Mouse (Mus musculus): Measurements from ENCODE around the gene Rab38.

DNA sequence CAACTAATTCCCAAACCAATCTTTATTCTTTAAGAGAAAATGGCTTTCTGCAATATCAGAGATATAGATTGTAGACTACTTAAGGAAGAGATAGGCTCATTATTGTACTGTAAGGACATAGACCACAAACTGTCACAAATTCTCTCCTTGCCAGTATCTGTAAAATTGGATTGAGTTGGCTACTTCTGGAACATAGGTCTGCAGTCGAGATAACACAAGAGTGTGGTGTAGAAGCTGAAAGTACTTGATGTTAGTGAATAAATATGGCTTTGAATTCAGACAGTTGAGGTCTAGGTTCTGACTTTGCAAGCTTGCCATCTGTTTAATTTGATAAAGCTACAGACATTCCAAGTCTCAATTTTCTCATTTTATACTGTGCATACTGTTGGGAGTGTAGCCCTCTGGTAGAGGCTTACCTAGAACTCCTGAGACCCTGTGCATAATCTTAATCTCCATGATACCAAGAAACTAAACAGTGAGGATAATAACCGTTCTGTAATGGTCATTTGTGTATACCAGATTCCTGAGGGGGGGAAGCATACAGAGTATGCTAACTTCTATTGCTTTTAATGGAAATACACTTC lies 15.3 kb downstream of the Rab38 start:
- TF ChIP-seq CTCF (IDR thresholded peaks at IDR 0.05; ENCODE audit: extremely low read depth, insufficient read length, insufficient replicate concordance, low read depth, low read length) (no peak), POLR2A (IDR thresholded peaks at IDR 0.05; ENCODE audit: low read depth, low read length) (no peak)
